Mouse (Mus musculus) urinary bladder, postnatal 25 days (tissue): ENCODE results near the gene Chn1.

Source experiments
- DNase-seq: peaks from one replicate; pipeline ENCODE4 v3.0.0; 2022; ENCODE audit warnings: low spot score

Gene Chn1

GRCm38 (mm10) chr2:73590106-73590505 is 185.0 kb downstream of the Chn1 start:
- DNase-seq: no peak

- no peak for DNase-seq
These were observed 186.2 kb downstream of the Chn1 start for GRCm38 (mm10) chr2:73588951-73589350.

GRCm38 (mm10) chr2:73587109-73587506 is 188.0 kb downstream of the Chn1 start:
- DNase-seq: no peak

GRCm38 (mm10) chr2:73586392-73587108 is 188.6 kb downstream of the Chn1 start:
- no peak for DNase-seq

- peak; percentile 43 for DNase-seq
These were observed 189.8 kb downstream of the Chn1 start for GRCm38 (mm10) chr2:73585347-73585831.

- DNase-seq: peak; percentile 68
These were observed 190.3 kb downstream of the Chn1 start for GRCm38 (mm10) chr2:73584645-73585346.

- no peak for DNase-seq
These were observed 194.4 kb downstream of the Chn1 start for GRCm38 (mm10) chr2:73580720-73581119.

GRCm38 (mm10) chr2:73580166-73580565 is 195.0 kb downstream of the Chn1 start, which contains the start of gene Chrna1:
Chrna1 (minus strand) TSS chr2:73580338.
- no peak for DNase-seq

GRCm38 (mm10) chr2:73579168-73579567 is 196.0 kb downstream of the Chn1 start:
- DNase-seq: no peak

- DNase-seq: no peak
These were observed 200.7 kb downstream of the Chn1 start for GRCm38 (mm10) chr2:73574418-73574817.

- DNase-seq: no peak
These were observed 201.6 kb downstream of the Chn1 start for GRCm38 (mm10) chr2:73573556-73573955.

GRCm38 (mm10) chr2:73572539-73573372 is 202.4 kb downstream of the Chn1 start:
- peak; percentile 53 for DNase-seq

GRCm38 (mm10) chr2:73571901-73572300 is 203.2 kb downstream of the Chn1 start:
- no peak for DNase-seq

- no peak for DNase-seq
These were observed 203.8 kb downstream of the Chn1 start for GRCm38 (mm10) chr2:73571304-73571703.

- peak; percentile 47 for DNase-seq
These were observed 208.0 kb downstream of the Chn1 start for GRCm38 (mm10) chr2:73566989-73567605.

GRCm38 (mm10) chr2:73566162-73566561 is 209.0 kb downstream of the Chn1 start:
- no peak for DNase-seq

- no peak for DNase-seq
These were observed 211.5 kb downstream of the Chn1 start for GRCm38 (mm10) chr2:73563690-73564089.

GRCm38 (mm10) chr2:73562656-73563055 is 212.5 kb downstream of the Chn1 start:
- no peak for DNase-seq

- DNase-seq: no peak
These were observed 213.5 kb downstream of the Chn1 start for GRCm38 (mm10) chr2:73561665-73562063.

- no peak for DNase-seq
These were observed 214.1 kb downstream of the Chn1 start for GRCm38 (mm10) chr2:73560899-73561664.
